8 mouse cellular contexts compared by ENCODE assay signal in genomic region chr4:154637468-154638319, GRCm38 (mm10). TPM values are rescaled to one million over a fixed set of nuclear protein-coding genes. Genes with fewer than 3 reads are reported as not detected.
A peak's percentile ranks its signal among the peaks of the same experiment; 100 is the strongest.
DNase-seq lines count a peak whose midpoint lies in the region; ATAC-seq lines count a peak whose summit lies in the region.

No protein-coding gene starts in this region.

- H3K9me3 ChIP-seq in hindbrain, embryonic 12.5 days (replicated peaks) = no peaks in the 10 kb centered on the region

- peaks cover 62% of the 10 kb centered on the region for H3K4me1 ChIP-seq in hindbrain, embryonic 12.5 days

- peaks cover 97% of the 10 kb centered on the region for H3K27me3 ChIP-seq in hindbrain, embryonic 12.5 days

- ATAC-seq in hindbrain, embryonic 12.5 days (ENCODE audit: low FRiP score) = no peak
- no peak for ATAC-seq in CD4-positive, CD25-positive, alpha-beta regulatory T cell, adult 4 months

- peak overlapping the region; percentile 88 for H3K27ac ChIP-seq in hindbrain, embryonic 12.5 days

- H3K9ac ChIP-seq in hindbrain, embryonic 12.5 days = peak overlapping the region; percentile 72

- H3K4me2 ChIP-seq in hindbrain, embryonic 12.5 days (replicated peaks) = peak overlapping the region; percentile 75

- peak; percentile 56 for DNase-seq in ES-CJ7 (ENCODE audit: low read depth, low spot score)
- DNase-seq in embryo, embryonic 9.5 days (ENCODE audit: extremely low spot score) = peak; percentile 33
- peak; percentile 15 for DNase-seq in lung, postnatal 10 days
- DNase-seq in left cerebral cortex, adult 8-10 months (ENCODE audit: low spot score in 2 of 2) = no peak
- no peak for DNase-seq in adrenal gland, postnatal 25 days
- DNase-seq in layer of hippocampus, adult 9-11 months = no peak

- no peaks in the 10 kb centered on the region for H3K36me3 ChIP-seq in hindbrain, embryonic 12.5 days

- 1% methylated on average over 37 of the region's 73 CpGs for WGBS in hindbrain, embryonic 12.5 days

- peak overlapping the region; percentile 50 for H3K4me3 ChIP-seq in hindbrain, embryonic 12.5 days

RNA-seq across cellular contexts. Expression of gene Prdm16, which starts 1.0 kb away (rescaled TPM):
- 26.4 and 32.3 TPM in 2 replicates for polyA plus RNA-seq in hindbrain, embryonic 12.5 days (2016; fragmentation: Nextera tagmentation; extraction: Ambion mirVana)
- total RNA-seq in left cerebral cortex, adult 8-10 months (2022) = 10 to 100 TPM in 3 of 4 experiments, 1 to 10 TPM in 1; 9.1 to 11.7 (median 11.2) TPM
- 1 to 10 TPM; 2.2 to 2.7 TPM for polyA plus RNA-seq in CD4-positive, CD25-positive, alpha-beta regulatory T cell, adult 4 months (2017; shearing (Covaris generic))
- total RNA-seq in adrenal gland, postnatal 25 days (2021) = 3.9 and 6.5 TPM in 2 replicates

RNA-seq across cellular contexts. Expression of gene Actrt2, which starts 30.0 kb away (rescaled TPM):
- not detected in 2 replicates for polyA plus RNA-seq in hindbrain, embryonic 12.5 days (2016; fragmentation: Nextera tagmentation; extraction: Ambion mirVana)
- total RNA-seq in left cerebral cortex, adult 8-10 months (2022) = not detected
- not detected for polyA plus RNA-seq in CD4-positive, CD25-positive, alpha-beta regulatory T cell, adult 4 months (2017; shearing (Covaris generic))
- total RNA-seq in adrenal gland, postnatal 25 days (2021) = not detected in 2 replicates

Comparison
In these comparisons a context has a peak if more than half of its experiments do, and no peak if none do; other contexts are left out.
1. DNase-seq: peak in ES-CJ7 (single experiment), embryo, embryonic 9.5 days (single experiment) and lung, postnatal 10 days (single experiment); none in left cerebral cortex, adult 8-10 months (0 of 2), adrenal gland, postnatal 25 days (single experiment) and layer of hippocampus, adult 9-11 months (single experiment).